Mouse (Mus musculus) kidney, adult 9 months (tissue): ENCODE results near the gene Sgsm1.
A peak's percentile ranks its signal among the peaks of the same experiment; 100 is the strongest.

ENCODE experiments used
- DNase-seq: peaks from one replicate; pipeline ENCODE4 v3.0.0; 2022

Sgsm1 gene

GRCm38 (mm10) chr5:113280138-113280856, 30.3 kb downstream of the Sgsm1 start:
- peak; percentile 13 for DNase-seq

DNA sequence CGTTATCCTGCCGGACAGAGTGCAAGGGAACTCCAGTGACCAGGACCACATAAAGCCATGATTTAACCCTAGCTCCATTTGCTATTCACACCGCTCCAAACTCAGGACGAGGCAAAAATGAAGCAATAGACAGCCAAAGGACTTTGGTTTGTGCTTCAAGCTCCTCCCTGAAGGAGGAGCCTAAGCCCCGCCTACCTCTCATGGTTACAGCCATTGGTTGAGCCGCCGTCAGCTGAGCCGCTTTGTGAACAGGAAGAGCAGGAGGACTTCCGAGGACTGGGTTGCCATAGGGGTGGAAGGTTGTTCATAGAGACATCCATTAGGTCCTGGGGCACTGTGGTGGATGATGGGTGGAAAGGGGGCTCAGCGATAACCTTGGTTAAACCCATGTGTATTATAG, 34.7 kb downstream of the Sgsm1 start:
- DNase-seq, result no peak

DNA sequence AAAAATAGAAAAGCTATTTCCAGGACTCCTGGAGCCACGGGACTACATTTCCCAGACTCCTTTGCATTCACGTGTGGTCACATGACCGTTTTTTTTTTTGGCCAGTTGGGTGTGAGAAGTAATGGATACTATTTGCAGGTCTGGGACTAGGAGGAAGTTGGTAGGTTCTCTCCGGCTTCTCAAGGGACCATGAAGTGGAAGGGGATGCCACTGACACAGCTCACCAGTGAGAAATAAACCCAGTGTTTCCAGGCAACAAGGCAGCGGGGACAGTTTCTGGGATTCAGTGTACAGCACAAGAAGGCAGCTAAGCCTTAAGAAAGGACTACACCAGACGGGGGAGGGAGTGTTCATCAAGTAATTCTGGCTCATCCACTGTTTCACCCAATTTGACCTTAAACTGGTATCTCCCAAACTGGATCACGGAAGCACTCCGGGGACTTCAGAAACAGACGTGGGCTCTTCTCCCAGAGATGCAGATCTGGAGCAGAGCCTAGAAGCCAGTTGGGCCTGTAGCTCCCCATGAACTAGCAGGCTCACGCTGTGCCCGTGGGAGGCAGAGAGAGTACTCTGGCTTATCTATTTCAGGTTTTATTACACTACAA, 39.3 kb downstream of the Sgsm1 start:
- DNase-seq, result no peak

DNA sequence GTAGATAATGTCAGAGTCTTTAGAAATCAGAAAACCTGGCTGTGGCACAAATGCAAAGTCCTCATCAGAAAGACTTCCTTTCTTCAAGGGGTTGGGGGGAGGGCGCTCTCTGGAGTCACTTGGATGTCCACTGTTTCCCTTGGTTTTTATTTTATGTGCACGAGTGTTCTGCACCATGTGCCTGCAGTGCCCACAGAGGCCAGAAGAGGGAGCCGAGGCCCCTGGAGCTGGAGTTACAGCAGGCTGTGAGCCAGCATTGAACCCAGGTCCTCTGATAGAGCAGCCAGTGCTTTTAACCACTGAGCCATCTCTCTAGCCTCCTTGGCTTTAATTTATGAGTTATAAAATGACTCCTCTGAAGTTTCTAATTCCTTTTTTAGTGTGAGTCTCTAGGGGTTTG, 40.5 kb downstream of the Sgsm1 start:
- DNase-seq, result no peak

DNA sequence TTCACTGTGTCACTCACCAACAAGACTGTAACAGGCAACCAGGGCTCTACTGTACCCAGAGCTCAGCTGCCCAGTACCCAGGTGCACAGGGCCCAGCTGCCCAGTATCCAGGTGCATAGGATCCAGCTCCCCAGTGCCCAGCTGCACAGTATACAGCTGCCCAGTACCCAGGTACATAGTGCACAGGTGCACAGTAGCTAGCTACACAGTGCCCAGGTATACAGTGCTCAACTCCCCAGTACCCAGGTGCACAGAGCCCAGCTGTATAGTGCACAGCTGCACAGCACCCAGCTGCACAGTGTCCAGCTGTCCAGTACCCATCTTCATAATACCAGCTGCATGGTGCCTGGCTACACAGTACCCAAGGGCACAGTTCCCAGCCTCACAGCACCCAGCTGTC, 42.3 kb downstream of the Sgsm1 start:
- no peak for DNase-seq

DNA sequence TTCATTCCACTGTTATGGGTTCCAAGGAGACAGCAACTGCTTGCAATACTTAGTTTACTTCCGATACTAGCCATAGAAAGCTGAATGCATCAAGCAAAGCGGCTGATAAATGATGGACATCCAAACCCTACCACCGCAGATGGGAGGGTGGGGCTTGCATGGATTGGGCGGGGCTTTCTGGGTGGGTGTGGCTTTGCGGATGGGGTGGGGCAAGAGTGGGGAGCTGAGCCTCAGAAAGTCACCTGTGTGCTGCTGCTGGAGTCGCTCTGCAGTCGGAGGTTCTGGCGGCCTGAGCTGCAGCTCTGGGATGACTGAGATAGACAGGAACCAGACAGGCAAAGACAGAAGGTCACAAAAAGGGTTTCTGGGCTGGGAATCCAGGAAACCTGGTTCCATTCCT, 44.9 kb downstream of the Sgsm1 start:
- DNase-seq, result no peak

GRCm38 (mm10) chr5:113250806-113251205, 59.8 kb downstream of the Sgsm1 start:
- no peak for DNase-seq

GRCm38 (mm10) chr5:113249263-113249930, 61.2 kb downstream of the Sgsm1 start:
- DNase-seq, result no peak

DNA sequence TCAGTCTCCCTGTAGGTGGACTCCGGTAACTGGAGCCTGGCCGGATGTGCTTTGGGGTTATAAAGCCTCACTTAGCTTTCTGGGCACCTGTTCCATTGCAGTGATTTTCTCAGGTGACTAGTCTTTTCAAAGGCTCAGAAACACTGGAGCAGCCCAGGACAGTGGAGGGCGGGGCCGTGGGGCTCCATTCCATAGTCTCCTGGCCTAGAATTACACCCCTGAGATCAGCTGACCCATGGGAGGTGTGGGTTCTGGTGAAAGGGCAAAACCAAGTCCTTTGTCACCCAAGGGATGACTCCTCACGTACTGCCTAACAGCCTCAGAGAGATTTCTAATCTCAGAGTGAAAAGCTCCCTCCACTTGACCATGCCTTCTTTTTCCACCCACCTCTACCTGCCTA, 80.4 kb downstream of the Sgsm1 start:
- no peak for DNase-seq

- peak; percentile 90 for DNase-seq
Observed at GRCm38 (mm10) chr5:113226632-113227102, 83.9 kb downstream of the Sgsm1 start, which contains the start of gene Tmem211. Gene Tmem211 (plus strand): TSS chr5:113226909.

- DNase-seq, result no peak
Observed at GRCm38 (mm10) chr5:113225686-113226435, 84.7 kb downstream of the Sgsm1 start.

DNA sequence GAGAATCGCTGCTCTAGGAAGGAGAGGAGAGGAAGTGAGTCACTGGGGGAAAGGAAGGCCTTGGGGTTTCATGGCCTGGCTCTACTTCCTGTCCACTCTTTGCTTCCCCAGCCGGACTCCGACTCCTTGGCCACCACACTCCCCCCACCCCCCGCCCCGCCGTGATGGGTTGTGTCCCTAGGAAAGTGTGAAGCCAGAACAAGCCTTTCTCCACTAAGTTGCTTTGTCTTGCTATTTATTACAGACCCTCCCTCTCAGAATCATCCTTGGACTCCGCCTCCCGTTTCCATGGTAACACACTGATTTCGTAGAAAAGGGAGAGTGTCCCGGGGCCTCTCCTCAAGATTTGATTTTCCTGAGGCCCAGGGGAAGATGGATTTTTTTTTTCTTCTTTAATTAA, 85.3 kb downstream of the Sgsm1 start:
- no peak for DNase-seq

- no peak for DNase-seq
Observed at GRCm38 (mm10) chr5:113223888-113224287, 86.7 kb downstream of the Sgsm1 start.

DNA sequence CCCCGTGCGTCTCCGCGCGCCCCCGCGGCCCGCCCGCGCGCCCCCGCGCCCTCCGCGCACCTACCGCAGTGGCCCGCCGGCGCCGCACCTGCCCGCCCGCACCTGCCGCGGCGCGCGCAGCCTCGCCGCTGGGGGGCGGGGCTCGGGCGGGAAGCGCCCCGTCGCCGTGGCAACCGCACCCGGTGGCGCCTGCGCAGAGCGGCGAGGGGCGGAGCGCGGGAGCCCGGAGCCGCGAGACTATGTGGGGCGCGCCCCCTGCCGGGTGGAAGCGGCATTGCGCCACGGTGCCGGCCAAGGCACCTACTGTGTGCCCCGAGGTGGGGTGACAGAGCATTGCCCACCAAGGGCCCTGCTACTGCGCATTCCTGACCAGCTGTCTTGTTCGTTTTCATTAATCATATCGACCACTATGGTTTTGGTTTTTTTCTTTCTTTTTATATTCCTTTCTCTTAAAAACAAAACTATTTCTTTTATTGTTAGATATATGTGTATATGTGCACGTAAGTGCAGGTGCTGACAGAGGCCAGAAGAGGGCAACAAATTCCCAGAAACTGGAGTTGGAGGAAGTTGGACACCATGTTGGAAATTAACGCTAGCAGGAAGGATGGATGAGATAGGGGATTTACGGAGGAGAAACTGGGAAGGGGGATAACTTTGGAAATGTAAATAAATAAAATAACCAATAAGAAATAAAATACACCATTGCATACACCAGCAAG, 89.3 kb downstream of the Sgsm1 start, which contains the start of gene 2900026A02Rik:
Gene 2900026A02Rik (minus strand): TSS at position 90 of the 719 bp plus-strand sequence.
- peak; percentile 86 for DNase-seq

DNA sequence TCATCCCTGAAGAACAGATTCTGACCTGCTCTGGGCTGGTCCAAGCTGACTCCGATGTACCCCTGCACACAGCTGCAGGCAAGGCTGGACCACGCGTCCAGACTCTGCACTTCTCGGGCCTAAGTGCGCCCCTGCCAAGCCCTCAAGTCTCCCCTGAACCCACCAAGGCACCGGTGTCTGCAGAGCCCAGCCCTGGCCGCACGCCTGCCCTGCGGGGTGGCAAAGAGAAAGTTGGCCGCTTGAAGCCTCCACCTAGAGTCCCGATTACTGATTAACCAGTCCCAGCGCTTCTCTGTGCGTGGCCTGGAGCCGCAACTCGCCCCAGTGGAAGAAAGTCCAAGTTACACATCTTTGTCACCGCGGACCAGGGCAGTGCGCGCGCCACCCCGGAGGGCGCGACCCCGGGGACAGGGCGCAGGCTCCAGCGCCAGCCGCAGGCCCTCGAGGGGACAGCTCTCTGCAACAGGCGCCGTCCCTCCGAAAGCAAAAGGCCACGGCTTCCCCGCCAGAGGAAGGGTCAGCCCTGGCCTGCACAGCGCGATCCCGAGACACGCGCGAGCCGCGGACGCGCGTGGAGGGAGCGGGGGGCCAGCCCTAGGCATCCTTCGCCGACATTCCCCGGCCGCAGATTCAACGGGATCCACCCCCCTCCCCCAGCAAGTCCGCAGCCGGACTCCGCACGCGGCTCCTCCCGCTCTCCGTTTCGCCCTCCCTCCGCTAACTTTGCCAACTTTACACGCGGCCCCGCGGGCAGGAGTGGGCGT, 90.0 kb downstream of the Sgsm1 start:
- DNase-seq, result peak; percentile 92

DNA sequence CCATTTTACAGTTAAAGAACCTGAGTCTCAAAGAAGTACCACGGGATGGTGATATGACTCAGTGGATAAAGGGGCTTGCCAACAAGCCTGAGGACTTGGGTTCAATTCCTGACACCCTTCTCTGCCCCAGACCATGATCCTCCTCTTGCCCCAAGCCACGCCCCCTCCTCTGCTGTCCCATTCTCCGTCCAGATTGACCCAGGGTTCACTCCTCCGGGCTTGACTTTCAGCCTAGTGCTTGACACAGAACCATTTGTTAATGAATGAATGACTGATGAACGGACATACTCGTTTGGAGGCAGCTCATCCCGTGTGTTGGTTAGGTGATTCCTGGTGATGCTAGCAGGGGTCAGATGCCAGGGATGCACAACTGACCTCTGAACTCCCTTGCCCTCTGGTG, 90.7 kb downstream of the Sgsm1 start:
- DNase-seq, result peak; percentile 63

DNA sequence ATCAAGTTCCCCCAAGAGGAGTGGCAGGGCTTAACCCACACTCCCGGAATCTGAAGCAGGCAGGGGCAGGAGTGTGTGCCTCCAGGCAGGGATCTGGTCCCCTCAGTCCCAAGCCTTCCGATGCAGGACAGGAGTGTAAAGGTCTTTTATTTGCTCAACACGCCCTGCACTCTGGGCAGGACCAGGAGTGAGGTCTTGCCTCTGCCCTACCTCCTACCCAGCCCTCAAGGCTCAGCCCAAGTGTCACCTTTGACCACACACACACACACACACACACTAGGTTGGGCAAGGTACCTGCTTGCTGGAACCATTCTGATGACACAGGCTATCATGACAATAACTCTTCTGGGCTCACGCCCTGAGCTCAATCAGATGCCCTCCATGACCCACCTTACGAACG, 91.1 kb downstream of the Sgsm1 start:
- DNase-seq, result peak; percentile 63

DNA sequence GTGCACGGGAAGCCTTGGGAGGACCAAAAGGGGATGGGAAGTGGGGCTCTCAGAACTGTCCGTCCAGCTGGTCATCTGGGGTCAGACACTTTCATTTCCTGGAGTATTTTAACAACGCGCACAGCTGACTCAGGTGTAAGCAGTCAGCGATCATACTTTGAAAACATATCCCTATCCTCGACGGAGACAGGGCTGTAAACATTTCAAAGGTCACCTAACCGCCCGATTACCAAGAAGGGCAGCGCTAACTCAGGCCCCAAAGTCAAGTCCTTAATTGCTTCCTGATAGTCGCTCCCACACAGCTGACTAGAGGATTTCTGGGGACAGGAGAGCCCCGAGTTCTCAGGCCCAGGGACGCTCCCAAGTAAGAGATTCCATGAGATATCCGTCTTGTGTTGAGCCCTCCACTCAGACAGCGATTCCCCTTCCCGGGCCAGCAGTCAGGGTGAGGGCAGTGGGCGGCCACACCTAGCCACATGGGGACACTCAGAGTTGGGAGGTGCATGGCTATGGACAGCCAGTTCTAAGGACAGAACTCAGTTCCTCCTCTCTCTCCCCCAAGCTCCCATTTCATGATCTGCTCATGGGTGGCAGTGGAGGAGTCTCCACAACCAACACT, 91.9 kb downstream of the Sgsm1 start:
- DNase-seq, result peak; percentile 52

- DNase-seq, result peak; percentile 68
Observed at GRCm38 (mm10) chr5:113217076-113217475, 93.5 kb downstream of the Sgsm1 start.

DNA sequence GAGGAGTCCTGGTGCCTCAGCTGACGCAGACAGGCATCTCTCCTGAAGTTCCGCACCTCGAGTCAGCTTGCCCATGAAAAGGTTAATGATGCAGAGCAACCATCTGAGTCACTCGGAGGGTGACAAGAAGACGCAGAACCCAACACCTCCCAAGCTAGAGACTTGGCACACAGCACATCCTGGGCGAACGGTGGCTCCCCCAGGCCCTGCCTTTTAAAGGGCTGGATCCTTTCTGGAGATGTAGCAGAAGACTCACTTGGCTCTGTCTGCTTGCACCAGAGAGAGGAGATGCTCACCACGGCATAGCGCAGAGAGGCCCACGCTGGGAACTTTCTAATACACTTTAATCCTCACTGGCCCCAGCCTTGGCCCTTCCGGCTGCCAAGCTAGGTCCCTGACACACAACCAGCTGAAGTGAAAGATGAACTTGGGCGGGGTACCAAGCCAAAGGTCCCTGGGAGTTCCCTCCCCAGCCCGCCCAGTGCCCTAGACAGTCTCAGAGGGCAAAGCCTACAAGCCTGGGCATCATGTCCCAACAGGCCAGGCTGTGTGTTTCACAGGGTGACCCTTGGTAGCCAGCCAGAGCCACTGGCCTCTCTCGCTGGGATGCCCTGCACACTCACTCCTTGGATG, 94.1 kb downstream of the Sgsm1 start:
- DNase-seq, result peak; percentile 89

DNA sequence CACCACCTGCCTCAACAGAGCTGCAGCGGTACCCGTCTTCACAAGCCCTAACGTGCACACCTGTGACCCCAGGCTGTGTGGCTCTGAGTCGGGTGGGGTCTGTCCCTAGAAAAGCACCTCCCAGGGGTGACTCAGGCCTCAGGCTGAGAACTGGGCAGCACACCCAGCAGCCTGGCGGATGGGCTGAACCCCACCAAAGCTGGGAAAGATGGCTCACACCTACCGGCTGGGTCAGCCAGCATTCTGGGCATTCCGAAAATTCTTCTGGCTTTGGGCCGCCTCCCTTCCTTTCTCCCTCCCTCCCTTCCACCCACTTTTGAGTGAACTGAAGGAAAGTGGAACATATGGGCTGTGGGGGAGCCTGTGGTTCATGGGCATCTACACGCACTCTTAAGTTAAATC, 95.0 kb downstream of the Sgsm1 start:
- peak; percentile 34 for DNase-seq
